ENCODE assay signal across 28 mouse cellular contexts in the genomic region with DNA sequence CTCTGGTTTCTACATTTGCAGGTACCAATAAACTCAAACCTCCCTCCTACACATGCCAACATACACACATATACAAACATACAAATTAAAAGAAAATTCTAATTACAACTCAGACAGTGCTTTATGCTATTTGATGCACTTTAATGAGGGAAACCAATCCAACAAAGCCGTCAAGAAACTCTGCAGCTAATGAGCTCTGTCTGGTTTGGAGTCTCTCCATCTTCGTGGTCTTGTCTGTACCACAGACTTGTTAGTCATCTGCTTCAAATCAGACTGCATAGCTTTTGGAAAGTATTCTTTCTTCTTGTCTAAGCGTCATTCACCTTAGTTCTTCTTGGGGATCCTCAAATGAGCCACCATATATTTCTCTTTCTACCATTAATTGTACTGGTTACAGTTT.
"Had no signal": no experiment of that assay in that cellular context is flagged by ENCODE, and none has a peak within 500 bp of the region (broad histone marks: within the 10 kb centered on the region; RNA-seq: fewer than 3 reads in every experiment).

No protein-coding gene starts in this region.

- H3K36me3 ChIP-seq: heart, embryonic 12.5 days; hindbrain, embryonic 10.5 days; hindbrain, embryonic 12.5 days; intestine, embryonic 15.5 days; limb, embryonic 10.5 days; limb, embryonic 12.5 days; liver, embryonic 13.5 days; liver, embryonic 15.5 days had no signal

- H3K9me3 ChIP-seq: heart, embryonic 12.5 days; hindbrain, embryonic 10.5 days; hindbrain, embryonic 12.5 days; intestine, embryonic 15.5 days; limb, embryonic 10.5 days; limb, embryonic 12.5 days; liver, embryonic 13.5 days; liver, embryonic 15.5 days had no signal

- H3K4me1 ChIP-seq: heart, embryonic 12.5 days; hindbrain, embryonic 10.5 days; hindbrain, embryonic 12.5 days; intestine, embryonic 15.5 days; limb, embryonic 10.5 days; limb, embryonic 12.5 days; liver, embryonic 13.5 days; liver, embryonic 15.5 days had no signal

- H3K4me3 ChIP-seq: heart, adult 2 months; heart, embryonic 12.5 days; hindbrain, embryonic 10.5 days; hindbrain, embryonic 12.5 days; intestine, embryonic 15.5 days; layer of hippocampus, adult 2 months; left cerebral cortex, adult 2 months; limb, embryonic 10.5 days; limb, embryonic 12.5 days; liver, embryonic 13.5 days; liver, embryonic 15.5 days had no signal

- H3K9ac ChIP-seq: heart, embryonic 12.5 days; hindbrain, embryonic 12.5 days; hindbrain, embryonic 14.5 days; intestine, embryonic 15.5 days; limb, embryonic 12.5 days; liver, embryonic 13.5 days; liver, embryonic 15.5 days; liver, postnatal 0 days had no signal

- H3K4me2 ChIP-seq: heart, embryonic 12.5 days; hindbrain, embryonic 12.5 days; hindbrain, embryonic 14.5 days; intestine, embryonic 15.5 days; limb, embryonic 12.5 days; liver, embryonic 11.5 days; liver, embryonic 13.5 days; liver, embryonic 15.5 days had no signal

- ATAC-seq: hindbrain, embryonic 16.5 days; inflammation-experienced regulatory T-cells, adult 6 months; intestine, embryonic 15.5 days; intestine, postnatal 0 days; liver, postnatal 0 days had no signal

- DNase-seq: gastrocnemius, postnatal 10 days; gastrocnemius, postnatal 25 days; heart, adult 11 months; heart, adult 2 months; heart, postnatal 10 days; heart, postnatal 4 days; kidney, adult 18-20 months; kidney, adult 8-10 months; kidney, postnatal 10 days; kidney, postnatal 25 days; kidney, postnatal 4 days; liver; liver, embryonic 13.5 days; liver, postnatal 0 days had no signal

- H3K27me3 ChIP-seq: heart, embryonic 12.5 days; hindbrain, embryonic 12.5 days; intestine, embryonic 15.5 days; limb, embryonic 12.5 days; liver, embryonic 13.5 days; liver, embryonic 15.5 days had no signal

- H3K27ac ChIP-seq: heart, adult 2 months; hindbrain, embryonic 10.5 days; hindbrain, embryonic 12.5 days; hindbrain, embryonic 14.5 days; intestine, embryonic 15.5 days; layer of hippocampus, adult 2 months; left cerebral cortex, adult 2 months; limb, embryonic 10.5 days; limb, embryonic 12.5 days; liver, embryonic 13.5 days; liver, embryonic 15.5 days had no signal
